Mouse (Mus musculus) induced T-regulatory cell, adult 2 months (primary cell): Measurements from ENCODE around the gene Fasn.

Experiments used
- DNase-seq: peaks from one replicate; pipeline ENCODE4 v3.0.0-alpha.2; 2012; ENCODE audit warnings: low read depth

Fasn gene

GRCm38 (mm10) chr11:120761811-120762671 lies 62.3 kb downstream of the Fasn start:
- DNase-seq: no peak

GRCm38 (mm10) chr11:120760236-120760635 lies 64.1 kb downstream of the Fasn start:
- DNase-seq: no peak
